Mouse (Mus musculus): ENCODE measurements at regions not wholly inside any gene's neighbourhood (a gene's known extent, or its start where the extent isn't known, plus 50 kb on each side); places are given as distances from the start of the nearest gene placed in this dataset.

DNA sequence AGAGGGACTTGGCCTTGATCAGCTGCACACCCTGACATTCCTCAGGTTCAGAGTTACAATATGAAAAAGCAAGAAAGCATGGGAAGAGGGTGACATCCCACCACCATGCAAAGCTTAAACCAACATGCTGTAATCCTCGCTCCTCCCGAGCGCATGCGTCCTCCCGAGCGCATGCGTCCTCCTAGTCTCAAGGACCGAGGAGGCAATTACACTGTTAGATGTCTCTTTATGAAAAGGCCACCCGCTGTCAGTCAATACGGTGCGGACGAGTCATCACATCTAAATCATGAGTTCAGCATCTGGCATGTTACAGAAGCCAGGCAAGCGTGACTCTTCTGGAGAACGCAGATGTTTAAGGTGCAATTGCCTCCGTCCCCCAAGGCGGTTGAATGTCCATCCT lies 117.1 kb upstream of the Pkdcc start:
- no peak for ATAC-seq

DNA sequence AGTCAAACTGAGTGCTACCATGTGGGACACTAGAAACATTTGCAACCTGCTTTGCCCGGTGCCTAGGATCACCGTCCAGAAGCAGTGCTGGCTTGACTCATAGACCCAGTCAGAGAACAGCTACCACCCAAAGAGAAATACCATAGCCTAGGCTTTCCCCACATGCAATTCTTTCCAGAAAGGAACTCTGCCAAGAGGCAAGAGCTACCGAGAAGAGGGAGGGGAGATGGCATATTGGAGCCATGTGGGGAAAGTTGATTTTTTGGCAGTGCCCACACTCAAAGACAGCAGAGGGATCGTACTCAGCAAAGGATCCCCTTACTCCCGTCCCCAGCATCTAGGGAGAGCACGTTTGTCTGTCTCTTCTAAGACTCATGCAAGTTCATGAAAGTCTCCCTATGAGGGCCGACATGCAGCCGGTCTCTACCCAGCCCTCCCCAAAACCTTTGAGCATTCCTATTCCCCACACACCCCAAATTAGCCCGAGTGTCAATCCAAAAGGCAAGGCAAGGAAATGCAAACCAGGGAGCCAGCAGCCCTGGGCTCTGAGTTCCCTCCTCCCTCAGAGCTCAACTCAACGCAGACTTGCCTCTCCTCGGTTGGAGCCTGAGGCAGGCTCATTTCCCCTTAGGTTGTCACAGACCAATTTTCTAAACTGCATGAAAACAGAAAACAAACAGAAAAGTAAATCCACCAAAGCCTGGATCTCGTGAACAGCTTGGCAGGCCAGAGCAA lies 116.2 kb upstream of the Pkdcc start:
- ATAC-seq: no peak

DNA sequence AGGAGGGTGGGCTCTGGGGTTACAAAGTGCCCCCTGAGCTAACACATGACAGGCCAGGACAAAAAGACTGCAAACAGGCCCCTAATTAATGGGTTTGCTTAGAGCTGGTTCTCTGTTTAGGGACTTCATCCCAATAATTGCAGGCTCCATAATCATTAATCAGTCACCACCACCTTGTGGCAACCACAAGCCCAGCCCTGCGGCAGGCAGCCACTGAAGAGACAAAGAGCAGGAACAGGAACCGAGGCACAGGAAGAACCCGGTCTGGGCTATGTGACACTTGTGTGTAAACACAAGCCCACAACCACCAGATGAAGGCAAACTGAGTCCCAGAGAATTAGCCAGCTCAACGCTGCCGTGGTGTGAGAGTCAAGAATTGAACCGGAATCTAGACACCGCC lies 114.1 kb upstream of the Pkdcc start:
- ATAC-seq: no peak

DNA sequence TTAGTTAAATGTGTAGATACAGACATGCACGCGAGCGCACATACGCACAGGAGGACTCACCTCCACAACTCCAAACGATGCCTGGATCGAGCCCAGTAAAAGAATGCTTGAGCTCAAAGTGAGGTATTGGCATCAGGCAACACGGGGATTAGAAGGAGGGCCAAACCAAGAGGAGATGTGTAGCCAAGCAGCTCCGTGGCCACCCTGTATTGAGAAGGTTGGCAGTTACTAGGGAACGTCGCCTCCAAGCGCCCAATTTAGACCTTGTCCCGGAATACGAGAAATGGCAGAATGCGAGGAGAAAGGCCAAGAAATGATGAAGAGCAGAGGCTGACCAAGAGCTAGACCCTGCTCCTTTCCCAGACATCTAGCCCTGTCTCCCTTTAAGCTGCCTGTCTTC lies 113.3 kb upstream of the Pkdcc start:
- no peak for ATAC-seq

DNA sequence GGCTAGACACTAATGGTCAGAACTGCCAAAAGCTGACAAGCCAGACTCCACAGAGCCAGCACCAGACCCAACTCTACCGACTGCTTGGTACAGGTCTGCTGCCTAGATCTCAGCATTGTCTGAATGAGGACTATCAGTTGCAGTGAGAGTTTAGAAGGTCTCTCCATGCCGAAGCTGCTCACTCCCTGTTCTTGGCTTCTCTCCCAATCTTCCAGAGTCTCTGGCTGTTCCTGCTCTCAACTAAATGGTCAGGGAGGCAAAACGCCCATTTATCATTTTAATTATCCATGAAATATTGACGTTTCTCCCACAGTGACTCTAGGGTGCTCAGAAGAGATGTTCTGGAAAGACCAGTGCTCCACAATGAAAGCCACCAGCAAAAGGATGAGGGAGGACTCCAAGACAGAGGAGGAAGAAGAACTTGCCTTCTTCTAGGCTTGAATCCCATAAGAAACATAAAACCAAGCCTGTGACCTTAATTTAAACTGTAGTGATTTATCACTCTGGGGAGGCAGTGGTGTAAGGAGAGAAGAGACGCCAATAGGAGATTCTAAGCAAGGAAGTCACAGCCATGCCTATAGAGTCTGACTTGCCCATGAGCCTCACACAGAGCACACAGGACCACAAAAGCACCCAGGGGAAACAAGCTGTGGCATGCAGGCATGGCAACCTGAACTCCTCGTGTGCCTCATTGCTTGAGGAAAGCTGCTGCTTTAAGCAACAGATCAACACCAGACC lies 112.2 kb upstream of the Pkdcc start:
- ATAC-seq: no peak

DNA sequence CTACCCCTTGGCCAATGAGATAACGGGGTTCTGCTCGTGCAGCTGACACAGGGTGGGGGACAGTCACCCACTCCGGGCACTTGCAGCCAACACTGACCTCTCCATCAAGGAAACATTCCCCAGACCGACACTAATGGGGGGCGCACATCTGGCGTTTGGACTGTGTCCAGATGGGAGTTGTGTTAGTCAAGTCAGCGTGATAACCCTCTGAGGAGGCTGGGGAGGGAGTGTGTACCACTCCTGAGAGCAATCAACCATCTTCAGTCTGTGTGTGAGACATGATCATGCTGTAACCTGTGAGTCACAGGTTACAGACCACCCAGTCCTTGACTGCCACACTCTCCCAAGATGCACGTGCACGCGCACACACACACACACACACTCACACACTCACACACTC lies 106.9 kb upstream of the Pkdcc start:
- no peak for ATAC-seq

DNA sequence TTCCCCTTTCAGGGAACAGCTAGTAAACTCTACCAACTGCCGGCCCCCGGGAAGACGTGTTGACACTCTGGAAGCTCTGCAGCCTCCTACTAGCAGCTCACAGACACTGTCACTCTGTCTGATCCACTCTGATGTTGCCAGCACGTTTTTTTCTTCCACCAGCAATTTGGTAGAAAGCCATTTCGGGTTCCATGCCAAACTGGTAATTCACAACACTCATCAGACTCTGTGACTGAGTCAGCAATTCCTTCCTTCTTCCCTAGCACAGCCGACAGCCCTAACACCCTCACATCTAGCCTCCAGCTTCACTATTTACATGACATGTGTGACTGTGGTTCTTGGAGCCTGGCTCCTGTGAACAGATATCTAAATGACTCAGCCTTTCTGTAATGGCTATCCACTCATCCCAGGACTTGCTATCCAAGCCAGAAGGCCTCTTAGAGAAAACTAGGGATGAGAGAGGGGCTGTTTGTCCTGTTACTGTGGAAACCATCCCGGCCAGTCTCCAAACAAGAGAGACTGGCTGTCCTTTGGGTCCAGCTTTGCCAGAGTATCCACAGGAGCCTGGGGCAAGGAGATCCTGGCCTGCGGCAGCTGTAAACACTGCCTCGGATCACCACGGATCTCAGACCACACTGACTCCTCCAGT lies 105.2 kb upstream of the Pkdcc start:
- ATAC-seq: no peak

DNA sequence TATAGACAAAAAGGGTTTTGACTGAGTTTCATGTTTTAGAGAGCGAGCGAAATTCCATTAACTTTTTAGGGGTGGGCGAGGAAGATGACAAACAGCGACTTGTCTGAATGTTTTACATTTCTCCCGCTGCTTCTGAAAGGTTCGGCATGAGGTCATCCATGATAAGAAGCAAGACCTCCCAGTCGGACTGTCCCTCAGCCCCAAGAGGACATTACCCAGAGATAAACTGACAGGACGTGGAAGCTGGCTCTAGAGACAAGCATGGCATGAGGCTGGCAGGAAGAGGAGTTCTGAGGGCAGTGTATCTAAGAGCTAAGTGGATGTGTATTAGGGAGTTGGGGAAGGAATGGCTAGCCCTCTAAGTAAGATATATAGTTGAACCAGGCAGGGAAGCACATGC lies 104.5 kb upstream of the Pkdcc start:
- no peak for ATAC-seq

DNA sequence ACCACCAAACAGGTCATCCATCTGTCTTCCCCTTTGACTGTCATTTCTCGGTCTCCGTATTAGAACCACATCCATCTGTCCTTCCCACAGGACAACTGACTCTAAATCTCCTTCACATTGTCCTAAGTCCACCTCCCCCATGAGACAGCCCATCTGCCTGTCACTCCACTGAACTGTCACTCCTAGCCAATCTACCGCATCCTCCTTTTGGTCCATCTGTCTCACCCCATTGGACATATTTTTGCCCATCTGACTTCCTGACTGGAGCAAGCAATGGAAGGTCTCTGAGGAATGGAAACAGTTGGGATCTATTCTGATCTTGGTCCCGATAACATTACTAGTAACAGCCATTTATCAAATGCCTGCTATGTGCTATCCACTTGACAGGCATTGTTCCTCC lies 99.9 kb upstream of the Pkdcc start:
- no peak for ATAC-seq

DNA sequence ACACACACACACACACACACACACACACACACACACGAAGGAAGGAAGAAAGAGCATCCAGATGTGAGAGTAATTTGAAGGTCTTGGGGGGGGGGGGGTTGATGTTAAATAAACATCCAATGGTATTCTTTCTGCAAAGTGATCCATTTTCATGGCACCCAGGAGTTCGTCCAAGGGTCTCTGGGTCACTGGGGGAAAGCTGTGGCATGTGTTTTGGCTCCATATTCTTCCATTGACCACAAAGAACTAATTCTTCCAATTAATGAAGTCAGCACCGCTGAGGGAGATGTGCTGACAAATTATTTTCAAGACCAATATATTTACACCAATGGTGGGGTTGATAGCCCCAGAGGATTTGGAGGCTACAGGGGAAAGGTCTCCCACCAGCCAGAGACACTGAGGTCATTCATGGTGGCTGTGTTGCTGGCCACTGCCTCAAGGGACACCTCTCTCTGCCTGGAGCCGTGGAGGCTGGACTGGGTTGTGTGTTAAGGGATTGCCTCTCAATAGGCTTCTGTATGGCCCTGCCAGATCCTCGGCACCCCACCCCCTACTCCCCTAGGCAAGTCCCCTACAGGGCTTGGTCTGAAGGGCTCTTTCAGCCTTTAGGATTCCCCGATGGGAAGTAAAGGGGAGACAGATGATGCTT lies 99.1 kb upstream of the Pkdcc start:
- ATAC-seq: no peak

DNA sequence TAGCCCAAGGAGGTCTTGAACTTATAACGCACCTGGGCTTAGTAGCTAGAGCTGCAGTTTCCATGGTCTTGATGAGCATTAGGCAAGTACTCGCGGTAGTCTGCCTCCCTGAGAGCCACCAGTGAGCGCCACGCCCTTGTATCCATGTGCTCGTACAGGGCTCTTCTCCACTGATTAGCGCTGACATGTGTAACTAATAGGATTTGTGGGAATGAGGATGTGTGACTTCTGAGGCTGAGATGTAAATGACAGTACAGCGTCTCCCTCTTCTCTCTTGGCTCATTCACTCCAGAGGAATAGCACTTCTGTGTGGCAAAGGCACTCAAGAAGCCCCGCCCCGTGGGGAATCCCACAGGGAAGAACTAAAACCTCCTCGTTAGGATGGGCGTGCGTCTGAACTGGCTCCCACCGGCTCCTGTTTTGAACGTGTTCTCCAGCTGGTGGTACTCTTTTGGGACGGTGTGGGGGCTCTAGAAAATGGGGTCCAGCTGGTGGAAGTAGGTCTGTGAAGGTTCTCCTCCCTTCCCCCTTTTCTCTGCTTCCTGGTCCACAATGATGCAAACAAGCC lies 94.3 kb upstream of the Pkdcc start:
- ATAC-seq: no peak

DNA sequence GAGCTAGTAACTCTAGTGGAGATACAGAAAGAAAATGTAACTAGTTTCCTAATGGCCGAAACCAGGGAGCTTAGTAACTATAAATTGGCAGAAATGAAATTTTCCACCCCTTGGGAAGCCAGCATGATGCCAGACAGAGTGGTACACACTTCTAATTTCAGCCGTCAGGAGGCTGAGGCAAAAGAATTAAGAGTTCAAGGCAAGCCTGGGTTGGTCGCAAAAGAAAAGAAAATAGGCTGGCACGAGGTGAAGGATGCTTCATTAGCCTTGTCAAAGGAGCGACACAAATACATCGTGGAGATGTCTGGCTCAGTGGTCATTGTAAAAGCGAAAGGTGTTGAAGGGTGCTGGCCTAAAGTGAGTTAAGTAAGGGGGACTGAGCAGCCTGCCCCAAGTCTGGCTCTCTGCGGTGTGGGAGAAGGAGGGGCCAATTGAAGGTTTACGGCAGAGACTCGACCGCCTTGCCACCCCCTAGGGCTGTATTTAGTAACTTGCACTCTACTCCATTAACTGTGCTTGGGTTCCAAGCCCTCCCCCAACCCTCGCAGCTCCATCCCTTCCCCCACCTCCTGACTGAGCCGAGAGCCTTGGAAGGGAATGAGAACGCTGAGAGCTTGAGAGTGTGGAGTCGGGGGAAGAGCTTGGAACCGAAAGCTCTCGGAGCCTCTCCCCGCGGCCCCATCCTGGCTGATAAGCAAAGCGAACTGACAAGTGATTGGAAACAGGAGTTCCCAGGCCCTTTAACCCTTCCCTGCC lies 92.4 kb upstream of the Pkdcc start:
- no peak for ATAC-seq

DNA sequence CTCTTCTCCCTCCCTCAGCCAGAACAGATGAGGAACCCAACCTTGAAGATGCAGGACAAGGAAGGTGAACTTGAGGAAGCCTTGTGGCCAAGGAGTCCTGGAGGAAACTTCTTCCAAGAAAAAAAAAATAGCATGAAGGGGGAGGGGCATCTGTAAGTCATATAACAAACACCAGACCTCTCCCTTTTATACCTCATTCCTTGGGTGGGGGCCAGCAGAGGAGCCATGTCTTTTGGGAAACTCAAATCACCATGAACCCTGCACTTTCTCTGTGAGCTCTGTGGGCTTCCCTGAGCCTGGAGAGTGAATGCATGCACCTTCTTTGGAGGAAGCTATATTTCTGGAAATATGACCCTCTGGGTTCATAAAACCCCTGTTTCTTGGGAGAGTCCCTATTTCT lies 90.0 kb upstream of the Pkdcc start:
- ATAC-seq: no peak

DNA sequence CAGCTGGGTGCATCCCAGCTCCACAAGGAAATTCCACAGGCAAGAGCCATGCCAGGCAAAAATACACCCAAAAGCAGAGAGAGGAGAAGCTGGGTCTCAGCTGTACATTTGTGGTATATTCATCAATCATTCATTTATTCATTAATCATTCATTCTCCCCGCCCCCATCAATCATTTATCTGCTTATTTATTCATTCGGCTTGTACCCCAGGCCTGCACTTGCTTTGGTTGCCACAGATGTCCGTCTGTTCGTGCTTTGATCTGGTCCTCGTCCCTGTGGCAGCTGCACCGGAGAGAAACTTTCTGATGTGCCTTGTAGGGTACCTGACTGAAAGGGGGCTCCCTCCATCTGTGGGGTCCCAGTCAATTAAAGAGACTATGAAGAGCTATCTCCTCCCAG lies 87.2 kb upstream of the Pkdcc start:
- ATAC-seq: no peak

DNA sequence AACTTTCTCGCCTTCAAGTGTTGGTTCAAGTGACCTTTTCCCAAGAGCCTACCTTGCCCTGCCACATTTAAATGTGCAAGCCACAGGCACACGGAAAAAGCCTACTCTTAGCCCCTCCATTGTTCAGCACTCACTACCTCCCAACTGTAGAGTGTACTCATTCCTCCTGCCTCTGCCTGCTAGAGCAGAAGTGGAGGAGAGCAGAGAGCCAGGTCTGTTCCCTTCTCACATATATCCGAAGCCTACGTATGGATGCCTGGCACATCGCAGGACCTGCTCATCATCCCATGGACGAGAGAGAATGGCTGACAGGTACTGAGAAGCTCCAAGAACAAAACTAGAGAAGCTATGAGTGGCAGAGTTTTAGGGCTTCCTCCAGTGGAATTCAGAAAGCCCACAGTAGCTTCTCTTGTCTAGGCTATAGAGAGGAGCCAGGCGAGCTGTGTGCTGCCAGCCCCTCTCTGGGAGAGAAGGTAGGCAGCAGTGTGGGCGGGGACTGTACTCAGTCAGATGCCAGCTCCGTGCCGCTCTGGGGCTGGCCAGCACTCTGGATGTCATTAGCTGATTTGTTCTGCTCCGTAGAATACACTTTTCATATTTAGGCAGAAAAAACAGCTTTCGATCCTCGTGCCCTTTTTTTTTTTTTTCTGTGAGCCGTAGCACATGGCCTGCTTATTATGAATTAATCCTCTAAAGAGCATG lies 86.1 kb upstream of the Pkdcc start:
- ATAC-seq: no peak

DNA sequence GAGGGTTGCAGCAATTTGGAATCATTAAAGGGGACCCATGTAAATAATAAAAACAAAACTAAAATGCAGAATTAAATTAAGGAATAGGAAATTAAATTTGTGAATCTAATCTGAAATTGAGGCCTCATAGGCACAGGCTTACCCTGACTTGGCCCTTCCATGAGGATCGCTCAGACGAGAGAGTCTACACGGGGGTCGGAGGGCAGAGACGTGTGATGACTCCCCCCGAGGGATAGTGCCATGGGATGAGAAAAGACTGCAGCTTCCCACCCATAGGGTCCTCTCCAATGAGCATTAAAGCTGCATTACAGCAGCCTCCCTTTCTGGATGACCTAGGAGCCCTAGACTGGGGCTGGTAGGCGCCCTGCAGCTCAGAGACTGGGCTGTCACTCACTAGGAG lies 85.4 kb upstream of the Pkdcc start:
- ATAC-seq: no peak

DNA sequence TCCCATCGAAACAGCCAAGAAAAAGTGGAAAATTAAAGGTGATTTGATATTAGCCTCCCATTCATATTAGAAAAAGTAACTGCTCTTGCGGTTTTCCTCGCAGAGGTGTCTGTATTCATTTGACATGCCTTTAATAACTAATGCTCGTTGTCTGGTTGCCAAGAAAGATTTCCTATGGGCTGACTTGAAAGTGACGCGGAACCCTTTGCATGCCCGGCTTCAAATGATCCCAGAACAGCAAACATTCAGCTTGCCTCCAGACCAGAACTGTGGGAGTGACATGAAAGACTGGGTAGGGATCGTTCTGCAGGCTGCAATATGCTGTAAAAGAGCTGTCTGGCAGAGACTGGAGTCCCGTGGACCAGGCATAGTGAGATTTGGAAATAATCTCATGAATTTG lies 81.9 kb upstream of the Pkdcc start:
- ATAC-seq: no peak

DNA sequence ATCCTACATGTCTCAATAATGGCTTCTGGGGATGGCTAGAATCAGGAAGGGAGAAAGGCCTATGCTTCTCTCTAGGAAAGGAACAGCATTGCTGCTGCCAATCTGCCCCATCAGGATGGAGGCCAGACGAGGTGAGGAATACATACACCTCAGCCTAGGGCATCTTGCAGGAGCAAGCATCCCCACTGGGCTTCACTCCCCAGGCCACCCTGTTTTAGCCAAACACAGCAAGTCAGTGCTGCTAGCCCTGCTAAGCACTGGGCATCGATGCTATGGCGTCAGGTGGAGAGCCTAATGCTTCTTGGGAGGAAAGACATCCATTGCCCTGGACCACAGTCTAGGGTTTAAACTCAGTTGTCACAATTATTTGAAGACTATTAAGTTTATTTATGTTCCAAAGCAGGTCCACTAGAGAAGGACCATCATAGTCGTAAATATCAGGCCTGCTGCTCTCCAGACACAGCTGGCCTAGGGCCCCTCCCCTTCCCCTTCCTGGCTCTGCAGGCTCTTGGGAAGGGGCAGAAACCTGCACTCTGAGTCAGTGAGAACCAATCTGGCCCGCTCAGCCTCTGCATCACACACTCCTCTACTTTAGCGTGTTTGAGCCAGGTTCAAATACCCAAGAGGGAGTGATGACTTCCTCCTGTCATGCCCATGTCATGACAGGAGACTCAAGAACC lies 79.5 kb upstream of the Pkdcc start:
- no peak for ATAC-seq

DNA sequence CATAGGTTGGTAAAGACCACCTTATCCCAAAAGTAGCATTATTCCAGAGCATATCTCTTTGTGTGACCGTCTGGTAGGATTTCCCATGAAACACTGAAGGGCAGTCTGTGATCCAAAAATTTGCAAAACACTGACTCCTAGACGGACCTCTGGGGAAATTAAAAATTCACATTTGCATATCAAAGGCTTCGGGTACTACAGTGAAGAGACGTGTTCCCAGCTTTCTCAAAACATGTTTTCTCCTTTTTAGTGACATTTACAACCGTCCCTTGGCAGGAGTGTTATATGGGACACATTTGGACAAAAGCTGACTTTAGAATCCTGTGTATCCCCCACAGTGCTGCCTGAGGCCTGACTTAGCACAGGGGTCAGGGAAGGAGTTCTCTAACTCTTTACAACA lies 78.8 kb upstream of the Pkdcc start:
- ATAC-seq: no peak

DNA sequence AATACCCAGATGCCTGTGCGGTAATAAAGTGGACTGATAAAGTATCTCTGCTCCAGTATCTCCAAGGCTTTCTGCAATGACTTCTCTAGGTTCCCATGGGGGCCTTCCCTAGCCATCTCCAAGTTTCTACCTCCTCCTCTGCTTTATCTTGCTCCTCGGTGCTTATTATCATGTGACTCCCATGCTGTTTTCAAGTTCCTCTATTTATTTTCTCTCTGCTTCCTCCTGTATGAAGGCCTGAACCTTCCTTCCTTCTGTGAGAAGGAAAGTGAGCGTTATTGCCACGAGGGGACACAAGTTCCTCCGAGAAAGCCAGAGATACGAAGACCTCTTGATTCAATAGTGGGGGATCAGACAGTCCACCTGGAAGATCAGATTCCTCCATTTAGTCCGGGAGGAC lies 77.4 kb upstream of the Pkdcc start:
- no peak for ATAC-seq
